In genomic region chr17:24707801-24708425, GRCm38 (mm10) we compare ENCODE assay signal across 8 mouse cellular contexts. TPM values are rescaled to one million over a fixed set of nuclear protein-coding genes. Genes with fewer than 3 reads are reported as not detected.
DNase-seq lines count a peak whose midpoint lies in the region; ATAC-seq and TF ChIP-seq lines count a peak whose summit lies in the region.

No protein-coding gene starts in this region.

- peak overlapping the region; percentile 78 for H3K9ac ChIP-seq in hindbrain, embryonic 16.5 days (ENCODE audit: low read depth, low read length)
- peak overlapping the region; percentile 71 for H3K9ac ChIP-seq in midbrain, embryonic 12.5 days (replicated peaks)

- H3K4me3 ChIP-seq in layer of hippocampus, adult 2 months, result peak overlapping the region; percentile 92
- H3K4me3 ChIP-seq in brown adipose tissue, adult 24 weeks (ENCODE audit: insufficient read depth, low read depth, low read length), result peak overlapping the region; percentile 72
- peak overlapping the region; percentile 86 for H3K4me3 ChIP-seq in hindbrain, embryonic 16.5 days (ENCODE audit: low read length)
- peak overlapping the region; percentile 80 for H3K4me3 ChIP-seq in midbrain, embryonic 12.5 days

- WGBS in hindbrain, embryonic 16.5 days, result 5% methylated on average over 24 of the region's 24 CpGs
- 8% methylated on average over 24 of the region's 24 CpGs for WGBS in midbrain, embryonic 12.5 days

- no peak for DNase-seq in layer of hippocampus, adult 2 months (ENCODE audit: low spot score in 2 of 2)
- DNase-seq in layer of hippocampus, adult 9-11 months, result no peak
- DNase-seq in right cerebral cortex, adult 18-20 months, result no peak
- no peak for DNase-seq in urinary bladder, postnatal 36 days (ENCODE audit: low spot score in 2 of 2)
- DNase-seq in retina, embryonic 14.5 days (ENCODE audit: low spot score), result no peak

- H3K4me1 ChIP-seq in brown adipose tissue, adult 24 weeks (ENCODE audit: control insufficient read depth, insufficient read depth, insufficient read length, low read length), result 0 out of 2 replicates have a peak, but pooled peaks cover 3% of the 10 kb centered on the region
- H3K4me1 ChIP-seq in hindbrain, embryonic 16.5 days (ENCODE audit: control insufficient read depth, insufficient read depth, low read depth, low read length), result peaks cover 16% of the 10 kb centered on the region
- H3K4me1 ChIP-seq in midbrain, embryonic 12.5 days, result peaks cover 16% of the 10 kb centered on the region

- peak; percentile 75 for ATAC-seq in hindbrain, embryonic 16.5 days
- ATAC-seq in midbrain, embryonic 12.5 days (ENCODE audit: low FRiP score, low read depth), result peak; percentile 68; the same call in 1 of the 2 replicates

- H3K27me3 ChIP-seq in hindbrain, embryonic 16.5 days (replicated peaks; ENCODE audit: control insufficient read depth, insufficient read depth, low read length), result no peaks in the 10 kb centered on the region
- H3K27me3 ChIP-seq in midbrain, embryonic 12.5 days, result no peaks in the 10 kb centered on the region

- H3K9me3 ChIP-seq in hindbrain, embryonic 16.5 days (ENCODE audit: control insufficient read depth, low read length), result no peaks in the 10 kb centered on the region
- H3K9me3 ChIP-seq in midbrain, embryonic 12.5 days, result no peaks in the 10 kb centered on the region

- peaks cover 10% of the 10 kb centered on the region for H3K36me3 ChIP-seq in hindbrain, embryonic 16.5 days (ENCODE audit: control insufficient read depth, insufficient read depth, low read length)
- peaks cover 24% of the 10 kb centered on the region for H3K36me3 ChIP-seq in midbrain, embryonic 12.5 days

- H3K4me2 ChIP-seq in hindbrain, embryonic 16.5 days (ENCODE audit: low read length), result peak overlapping the region; percentile 66
- H3K4me2 ChIP-seq in midbrain, embryonic 12.5 days (replicated peaks), result peak overlapping the region; percentile 80

- TF ChIP-seq CTCF in layer of hippocampus, adult 2 months (conservative IDR thresholded peaks at IDR 0.05), result no peak

- H3K27ac ChIP-seq in layer of hippocampus, adult 2 months, result peak overlapping the region; percentile 85
- H3K27ac ChIP-seq in brown adipose tissue, adult 24 weeks (replicated peaks; ENCODE audit: low read depth, low read length), result peak overlapping the region; percentile 63
- H3K27ac ChIP-seq in hindbrain, embryonic 16.5 days (ENCODE audit: low read depth, low read length), result peak overlapping the region; percentile 79
- H3K27ac ChIP-seq in midbrain, embryonic 12.5 days (replicated peaks), result peak overlapping the region; percentile 77

RNA-seq across cellular contexts. Expression of gene Tbl3, which starts 0.5 kb away (rescaled TPM):
- 10 to 100 TPM; 30.9 to 32.8 TPM for total RNA-seq in layer of hippocampus, adult 2 months (2021)
- polyA plus RNA-seq in brown adipose tissue, adult 24 weeks (2012; ENCODE audit: insufficient read depth, insufficient read length, missing spikeins), result 19.9 TPM in 2 replicates
- 62.4 and 69.9 TPM in 2 replicates for polyA plus RNA-seq in hindbrain, embryonic 16.5 days (2015; fragmentation: Nextera tagmentation; extraction: Ambion mirVana)
- 86.8 and 97.6 TPM in 2 replicates for polyA plus RNA-seq in midbrain, embryonic 12.5 days (2016; fragmentation: Nextera tagmentation; extraction: Ambion mirVana)

RNA-seq across cellular contexts. Expression of gene Rnf151, which starts 9.9 kb away (rescaled TPM):
- under 1 TPM in 1 of 2 experiments, not detected in 1; 0.56 TPM for total RNA-seq in layer of hippocampus, adult 2 months (2021)
- polyA plus RNA-seq in brown adipose tissue, adult 24 weeks (2012; ENCODE audit: insufficient read depth, insufficient read length, missing spikeins), result not detected in 2 replicates
- polyA plus RNA-seq in hindbrain, embryonic 16.5 days (2015; fragmentation: Nextera tagmentation; extraction: Ambion mirVana), result not detected in 2 replicates
- 0.24 TPM in 1 of 2 replicates, not detected in the other for polyA plus RNA-seq in midbrain, embryonic 12.5 days (2016; fragmentation: Nextera tagmentation; extraction: Ambion mirVana)

RNA-seq across cellular contexts. Expression of gene Rps2, which starts 10.0 kb away (rescaled TPM):
- total RNA-seq in layer of hippocampus, adult 2 months (2021), result 100 to 1,000 TPM; 302 to 315 TPM
- polyA plus RNA-seq in brown adipose tissue, adult 24 weeks (2012; ENCODE audit: insufficient read depth, insufficient read length, missing spikeins), result 608 and 619 TPM in 2 replicates
- polyA plus RNA-seq in hindbrain, embryonic 16.5 days (2015; fragmentation: Nextera tagmentation; extraction: Ambion mirVana), result 732 and 739 TPM in 2 replicates
- polyA plus RNA-seq in midbrain, embryonic 12.5 days (2016; fragmentation: Nextera tagmentation; extraction: Ambion mirVana), result 892 and 929 TPM in 2 replicates

RNA-seq across cellular contexts. Expression of gene Noxo1, which starts 11.9 kb away (rescaled TPM):
- 1 to 10 TPM; 3.3 to 3.4 TPM for total RNA-seq in layer of hippocampus, adult 2 months (2021)
- polyA plus RNA-seq in brown adipose tissue, adult 24 weeks (2012; ENCODE audit: insufficient read depth, insufficient read length, missing spikeins), result 1.1 TPM in 1 of 2 replicates, not detected in the other
- polyA plus RNA-seq in hindbrain, embryonic 16.5 days (2015; fragmentation: Nextera tagmentation; extraction: Ambion mirVana), result 1.7 and 2.3 TPM in 2 replicates
- polyA plus RNA-seq in midbrain, embryonic 12.5 days (2016; fragmentation: Nextera tagmentation; extraction: Ambion mirVana), result 1.7 and 2.2 TPM in 2 replicates

RNA-seq across cellular contexts. Expression of gene Gfer, which starts 12.0 kb away (rescaled TPM):
- total RNA-seq in layer of hippocampus, adult 2 months (2021), result 10 to 100 TPM; 22.3 to 22.4 TPM
- polyA plus RNA-seq in brown adipose tissue, adult 24 weeks (2012; ENCODE audit: insufficient read depth, insufficient read length, missing spikeins), result 32.8 and 36.9 TPM in 2 replicates
- 35.4 and 37.3 TPM in 2 replicates for polyA plus RNA-seq in hindbrain, embryonic 16.5 days (2015; fragmentation: Nextera tagmentation; extraction: Ambion mirVana)
- 43.9 and 48.4 TPM in 2 replicates for polyA plus RNA-seq in midbrain, embryonic 12.5 days (2016; fragmentation: Nextera tagmentation; extraction: Ambion mirVana)
